Mouse (Mus musculus): Measurements from ENCODE around the gene Iars2. TPM values are rescaled to one million over a fixed set of nuclear protein-coding genes. Genes with fewer than 3 reads are reported as not detected.

Iars2 gene
- polyA plus RNA-seq (2014; fragmentation: Nextera tagmentation; extraction: Ambion mirVana), result 27.9 and 29.0 TPM in 2 replicates

GRCm38 (mm10) chr1:185328721-185329610 lies at the start of gene Iars2:
Gene Iars2 (minus strand): TSS chr1:185329396.
- peak within 1 kb of the TSS; percentile 94 for H3K4me3 ChIP-seq (ENCODE audit: low read depth, low read length)
- no peaks in the 10 kb centered on the region for H3K27me3 ChIP-seq (replicated peaks; ENCODE audit: control insufficient read depth, insufficient read depth, low read length)
- peak; percentile 91 for ATAC-seq (ENCODE audit: low read depth)
- peak; percentile 91 for DNase-seq (ENCODE audit: low spot score)
- peak within 1 kb of the TSS; percentile 76 for H3K4me2 ChIP-seq (ENCODE audit: low read depth, low read length)
- peaks cover 13% of the 10 kb centered on the region for H3K4me1 ChIP-seq (ENCODE audit: control insufficient read depth, insufficient read depth, low read length)
- under 1% methylated on average over 62 of the region's 76 CpGs for WGBS
- peak within 1 kb of the TSS; percentile 93 for H3K27ac ChIP-seq (replicated peaks; ENCODE audit: low read depth, low read length)
- H3K9ac ChIP-seq (ENCODE audit: low read depth, low read length), result peak within 1 kb of the TSS; percentile 94
- peaks cover 35% of the 10 kb centered on the region for H3K36me3 ChIP-seq (ENCODE audit: control insufficient read depth, insufficient read depth, low read length)
- no peaks in the 10 kb centered on the region for H3K9me3 ChIP-seq (ENCODE audit: control insufficient read depth, low read length)

- no peak for DNase-seq (ENCODE audit: low spot score)
- no peak overlapping the region for H3K4me3 ChIP-seq (ENCODE audit: low read depth, low read length)
- H3K4me2 ChIP-seq (ENCODE audit: low read depth, low read length), result no peak overlapping the region
- no peaks in the 10 kb centered on the region for H3K27me3 ChIP-seq (replicated peaks; ENCODE audit: control insufficient read depth, insufficient read depth, low read length)
- WGBS, result 87% methylated on average over 2 of the region's 2 CpGs
- no peaks in the 10 kb centered on the region for H3K9me3 ChIP-seq (ENCODE audit: control insufficient read depth, low read length)
- H3K9ac ChIP-seq (ENCODE audit: low read depth, low read length), result no peak overlapping the region
- H3K36me3 ChIP-seq (ENCODE audit: control insufficient read depth, insufficient read depth, low read length), result peaks cover 94% of the 10 kb centered on the region
- H3K4me1 ChIP-seq (ENCODE audit: control insufficient read depth, insufficient read depth, low read length), result no peaks in the 10 kb centered on the region
- no peak for ATAC-seq (ENCODE audit: low read depth)
- no peak overlapping the region for H3K27ac ChIP-seq (replicated peaks; ENCODE audit: low read depth, low read length)
Observed at GRCm38 (mm10) chr1:185377429-185377828, 48.2 kb upstream of the Iars2 start.

- H3K4me1 ChIP-seq (ENCODE audit: control insufficient read depth, insufficient read depth, low read length), result no peaks in the 10 kb centered on the region
- no peaks in the 10 kb centered on the region for H3K9me3 ChIP-seq (ENCODE audit: control insufficient read depth, low read length)
- ATAC-seq (ENCODE audit: low read depth) (no peak), DNase-seq (ENCODE audit: low spot score) (peak; percentile 16)
- no peaks in the 10 kb centered on the region for H3K27me3 ChIP-seq (replicated peaks; ENCODE audit: control insufficient read depth, insufficient read depth, low read length)
- peaks cover 95% of the 10 kb centered on the region for H3K36me3 ChIP-seq (ENCODE audit: control insufficient read depth, insufficient read depth, low read length)
- H3K4me2 ChIP-seq (ENCODE audit: low read depth, low read length), result no peak overlapping the region
- no peak overlapping the region for H3K9ac ChIP-seq (ENCODE audit: low read depth, low read length)
- no peak overlapping the region for H3K4me3 ChIP-seq (ENCODE audit: low read depth, low read length)
- H3K27ac ChIP-seq (replicated peaks; ENCODE audit: low read depth, low read length), result no peak overlapping the region
Observed at GRCm38 (mm10) chr1:185376390-185376789, 47.2 kb upstream of the Iars2 start.

- H3K4me3 ChIP-seq (ENCODE audit: low read depth, low read length), result no peak overlapping the region
- ATAC-seq (ENCODE audit: low read depth), result no peak
- WGBS, result 97% methylated on average over 6 of the region's 6 CpGs
- H3K27me3 ChIP-seq (replicated peaks; ENCODE audit: control insufficient read depth, insufficient read depth, low read length), result no peaks in the 10 kb centered on the region
- no peak overlapping the region for H3K4me2 ChIP-seq (ENCODE audit: low read depth, low read length)
- no peak for DNase-seq (ENCODE audit: low spot score)
- no peaks in the 10 kb centered on the region for H3K9me3 ChIP-seq (ENCODE audit: control insufficient read depth, low read length)
- H3K4me1 ChIP-seq (ENCODE audit: control insufficient read depth, insufficient read depth, low read length), result peaks cover 4% of the 10 kb centered on the region; the same call in 1 of the 2 replicates
- no peak overlapping the region for H3K27ac ChIP-seq (replicated peaks; ENCODE audit: low read depth, low read length)
- no peak overlapping the region for H3K9ac ChIP-seq (ENCODE audit: low read depth, low read length)
- peaks cover 69% of the 10 kb centered on the region for H3K36me3 ChIP-seq (ENCODE audit: control insufficient read depth, insufficient read depth, low read length)
Observed at GRCm38 (mm10) chr1:185369979-185370378, 40.8 kb upstream of the Iars2 start.

- H3K27ac ChIP-seq (replicated peaks; ENCODE audit: low read depth, low read length), result no peak overlapping the region
- no peak for ATAC-seq (ENCODE audit: low read depth)
- no peak overlapping the region for H3K9ac ChIP-seq (ENCODE audit: low read depth, low read length)
- no peaks in the 10 kb centered on the region for H3K9me3 ChIP-seq (ENCODE audit: control insufficient read depth, low read length)
- no peak for DNase-seq (ENCODE audit: low spot score)
- no peak overlapping the region for H3K4me2 ChIP-seq (ENCODE audit: low read depth, low read length)
- H3K4me3 ChIP-seq (ENCODE audit: low read depth, low read length), result no peak overlapping the region
- H3K36me3 ChIP-seq (ENCODE audit: control insufficient read depth, insufficient read depth, low read length), result peaks cover 45% of the 10 kb centered on the region
- peaks cover 15% of the 10 kb centered on the region for H3K4me1 ChIP-seq (ENCODE audit: control insufficient read depth, insufficient read depth, low read length)
- WGBS, result 88% methylated on average over 6 of the region's 6 CpGs
- H3K27me3 ChIP-seq (replicated peaks; ENCODE audit: control insufficient read depth, insufficient read depth, low read length), result no peaks in the 10 kb centered on the region
Observed at GRCm38 (mm10) chr1:185367383-185367782, 38.2 kb upstream of the Iars2 start.

GRCm38 (mm10) chr1:185364183-185364540 lies 35.0 kb upstream of the Iars2 start:
- Histone ChIP-seq H3K36me3 (ENCODE audit: control insufficient read depth, insufficient read depth, low read length) (peaks cover 18% of the 10 kb centered on the region; the same call in 1 of the 2 replicates), H3K27ac (replicated peaks; ENCODE audit: low read depth, low read length) (0 out of 2 replicates have a peak overlapping the region, but pooled peaks have one; percentile 98), H3K4me1 (ENCODE audit: control insufficient read depth, insufficient read depth, low read length) (peaks cover 15% of the 10 kb centered on the region), H3K4me3 (ENCODE audit: low read depth, low read length) (peak overlapping the region; percentile 97), H3K4me2 (ENCODE audit: low read depth, low read length) (peak overlapping the region; percentile 70), H3K9ac (ENCODE audit: low read depth, low read length) (peak overlapping the region; percentile 95), H3K9me3 (ENCODE audit: control insufficient read depth, low read length) (no peaks in the 10 kb centered on the region), H3K27me3 (replicated peaks; ENCODE audit: control insufficient read depth, insufficient read depth, low read length) (no peaks in the 10 kb centered on the region)
- DNase-seq (ENCODE audit: low spot score) (no peak), ATAC-seq (ENCODE audit: low read depth) (no peak)
- WGBS, result 48% methylated on average over 6 of the region's 6 CpGs

GRCm38 (mm10) chr1:185363526-185364182 lies 34.5 kb upstream of the Iars2 start:
- Histone ChIP-seq H3K4me3 (ENCODE audit: low read depth, low read length) (peak overlapping the region; percentile 97), H3K36me3 (ENCODE audit: control insufficient read depth, insufficient read depth, low read length) (peaks cover 16% of the 10 kb centered on the region; the same call in 1 of the 2 replicates), H3K27ac (replicated peaks; ENCODE audit: low read depth, low read length) (peak overlapping the region; percentile 98), H3K4me2 (ENCODE audit: low read depth, low read length) (peak overlapping the region; percentile 70), H3K9me3 (ENCODE audit: control insufficient read depth, low read length) (no peaks in the 10 kb centered on the region), H3K9ac (ENCODE audit: low read depth, low read length) (peak overlapping the region; percentile 95), H3K27me3 (replicated peaks; ENCODE audit: control insufficient read depth, insufficient read depth, low read length) (no peaks in the 10 kb centered on the region), H3K4me1 (ENCODE audit: control insufficient read depth, insufficient read depth, low read length) (peaks cover 15% of the 10 kb centered on the region)
- ATAC-seq (ENCODE audit: low read depth), result peak; percentile 56
- DNase-seq (ENCODE audit: low spot score), result peak; percentile 88
- WGBS, result 4% methylated on average over 22 of the region's 22 CpGs

- Histone ChIP-seq H3K27ac (replicated peaks; ENCODE audit: low read depth, low read length) (peak within 1 kb of the TSS; percentile 98), H3K27me3 (replicated peaks; ENCODE audit: control insufficient read depth, insufficient read depth, low read length) (no peaks in the 10 kb centered on the region), H3K36me3 (ENCODE audit: control insufficient read depth, insufficient read depth, low read length) (peaks cover 16% of the 10 kb centered on the region), H3K4me3 (ENCODE audit: low read depth, low read length) (peak within 1 kb of the TSS; percentile 97), H3K4me1 (ENCODE audit: control insufficient read depth, insufficient read depth, low read length) (peaks cover 15% of the 10 kb centered on the region), H3K9me3 (ENCODE audit: control insufficient read depth, low read length) (no peaks in the 10 kb centered on the region), H3K9ac (ENCODE audit: low read depth, low read length) (peak within 1 kb of the TSS; percentile 95), H3K4me2 (ENCODE audit: low read depth, low read length) (peak within 1 kb of the TSS; percentile 70)
- ATAC-seq (ENCODE audit: low read depth), result peak; percentile 97
- peak; percentile 99 for DNase-seq (ENCODE audit: low spot score)
- under 1% methylated on average over 48 of the region's 92 CpGs for WGBS
Observed at GRCm38 (mm10) chr1:185362677-185363520, 33.7 kb upstream of the Iars2 start, which contains the start of gene Eprs. Gene Eprs (plus strand): TSS chr1:185363044.
